Comparison of ENCODE assay signal across 8 mouse cellular contexts in the genomic region with DNA sequence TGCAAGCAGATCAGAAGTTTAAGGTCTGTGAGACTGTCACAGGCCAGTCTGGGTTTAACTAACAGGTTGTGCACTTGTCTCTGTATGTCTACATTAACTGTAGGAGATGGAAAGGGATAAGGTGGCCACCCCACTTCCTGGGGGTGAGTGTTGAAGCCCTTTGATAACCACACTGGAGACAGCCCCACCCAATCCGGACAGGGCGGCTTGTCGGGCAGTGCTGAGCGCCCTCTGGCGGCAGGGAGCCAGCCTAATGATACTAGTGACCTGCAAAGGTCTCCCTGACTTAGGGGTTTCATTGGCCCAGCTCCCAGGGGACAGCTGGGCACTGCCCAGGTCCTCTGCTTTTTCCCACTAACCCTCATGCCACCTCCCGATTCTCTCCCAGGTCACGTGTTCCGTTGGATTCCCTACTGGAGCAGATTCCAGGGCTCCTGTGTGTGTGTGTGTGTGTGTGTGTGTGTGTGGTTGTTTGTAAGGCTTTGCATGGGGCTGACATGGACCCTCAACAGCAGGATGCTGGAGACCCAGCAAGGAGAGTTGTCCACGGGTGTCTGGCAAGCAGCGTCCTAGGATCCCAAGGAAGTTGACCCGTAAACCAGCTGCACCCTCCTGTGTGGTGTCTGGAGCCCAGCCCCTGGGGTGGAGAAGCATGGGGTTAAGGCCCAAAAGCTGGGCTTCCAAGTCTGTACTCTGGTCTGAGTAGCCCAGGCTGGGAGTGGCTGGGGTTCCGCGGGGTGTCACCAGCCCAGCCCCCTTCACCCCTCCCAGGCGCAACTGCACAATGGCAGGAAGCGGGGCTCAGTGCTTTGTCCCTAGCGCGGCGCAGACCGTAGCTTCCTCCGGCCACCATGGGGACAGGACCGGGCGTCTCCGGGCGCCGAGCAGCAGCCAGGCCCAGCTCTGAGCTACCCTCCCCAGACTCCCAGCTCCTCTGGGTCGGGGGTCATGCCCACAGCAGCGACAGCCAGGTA. TPM values are rescaled to one million over a fixed set of nuclear protein-coding genes. Genes with fewer than 3 reads are reported as not detected.
DNase-seq lines count a peak whose midpoint lies in the region; ATAC-seq and TF ChIP-seq lines count a peak whose summit lies in the region.

No protein-coding gene starts in this region.

- no peaks in the 10 kb centered on the region for H3K27me3 ChIP-seq in C2C12 (ENCODE audit: control insufficient read depth, insufficient read depth, insufficient read length)
- H3K27me3 ChIP-seq in neural tube, embryonic 14.5 days (ENCODE audit: control insufficient read depth, insufficient read depth, low read length): no peaks in the 10 kb centered on the region

- H3ac ChIP-seq in C2C12 (ENCODE audit: control insufficient read depth, insufficient read length, low read depth): no peak overlapping the region

- WGBS in lung, adult 2 months: 23% methylated on average over 27 of the region's 27 CpGs
- 19% methylated on average over 27 of the region's 27 CpGs for WGBS in neural tube, embryonic 14.5 days

- H3K79me3 ChIP-seq in C2C12 (ENCODE audit: low read depth): no peaks in the 10 kb centered on the region

- peak; percentile 50 for DNase-seq in adipocyte (ENCODE audit: low spot score)
- DNase-seq in embryo, embryonic 10.5 days (ENCODE audit: low spot score): peak; percentile 76
- peak; percentile 87 to 91 for DNase-seq in heart, adult 18-20 months
- DNase-seq in kidney, adult 11 months: peak; percentile 69
- peak; percentile 85 for DNase-seq in lung, adult 2 months
- peak; percentile 80 for DNase-seq in urinary bladder, postnatal 25 days (ENCODE audit: low spot score)

- no peak overlapping the region for H3K27ac ChIP-seq in neural tube, embryonic 14.5 days (ENCODE audit: low read depth, low read length)

- peak; percentile 23; the same call in 1 of the 2 replicates for ATAC-seq in neural tube, embryonic 14.5 days (ENCODE audit: low read depth)

- TF ChIP-seq POLR2A in lung, adult 2 months (IDR thresholded peaks at IDR 0.05; ENCODE audit: borderline replicate concordance, extremely low read depth, low read depth, low read length): peak; percentile 43; the same call in 1 of the 2 replicates

- H3K79me2 ChIP-seq in C2C12 (ENCODE audit: control insufficient read depth, insufficient read depth): peaks cover 5% of the 10 kb centered on the region

- no peak overlapping the region for H3K4me2 ChIP-seq in neural tube, embryonic 14.5 days (ENCODE audit: low read depth, low read length)

- no peak overlapping the region for H3K9ac ChIP-seq in neural tube, embryonic 14.5 days (replicated peaks; ENCODE audit: low read depth, low read length)

- TF ChIP-seq CTCF in C2C12 (IDR thresholded peaks at IDR 0.05; ENCODE audit: control insufficient read depth, insufficient read depth, insufficient read length): peak; percentile 95
- TF ChIP-seq CTCF in lung, adult 2 months (IDR thresholded peaks at IDR 0.05; ENCODE audit: insufficient read depth, low read length): peak; percentile 76

- H3K9me3 ChIP-seq in neural tube, embryonic 14.5 days (ENCODE audit: control insufficient read depth, low read length): no peaks in the 10 kb centered on the region

- H3K4me3 ChIP-seq in C2C12 (ENCODE audit: insufficient read depth, poor library complexity, severe bottlenecking): no peak overlapping the region
- peak overlapping the region; percentile 86 for H3K4me3 ChIP-seq in lung, adult 2 months (replicated peaks; ENCODE audit: extremely low read depth, low read depth, low read length)
- H3K4me3 ChIP-seq in neural tube, embryonic 14.5 days (ENCODE audit: low read depth, low read length): no peak overlapping the region

- H3K36me3 ChIP-seq in C2C12 (ENCODE audit: control insufficient read depth, insufficient read depth): no peaks in the 10 kb centered on the region
- H3K36me3 ChIP-seq in neural tube, embryonic 14.5 days (ENCODE audit: control insufficient read depth, insufficient read depth, low read length): no peaks in the 10 kb centered on the region

- peaks cover 11% of the 10 kb centered on the region for H3K4me1 ChIP-seq in lung, adult 2 months (ENCODE audit: control insufficient read depth, insufficient read depth, low read length)
- H3K4me1 ChIP-seq in neural tube, embryonic 14.5 days (ENCODE audit: control insufficient read depth, insufficient read depth, low read length): no peaks in the 10 kb centered on the region

TF ChIP-seq in C2C12, 6 proteins besides CTCF, POLR2A, EP300 and RAD21:
- TF ChIP-seq MAX (IDR thresholded peaks at IDR 0.05) (no peak), USF1 (IDR thresholded peaks at IDR 0.05; ENCODE audit: low read depth) (peak; percentile 11)

RNA-seq across cellular contexts. Expression of a gene that starts 19.5 kb away (rescaled TPM):
- 0.95 TPM for polyA plus RNA-seq in C2C12 (2012; fragmentation: generic; extraction: Trizol)
- total RNA-seq in heart, adult 18-20 months (2021): 1 to 10 TPM; 1.4 to 1.6 TPM
- 8.1 and 12.7 TPM in 2 replicates for polyA plus RNA-seq in lung, adult 2 months (2012; rRNA removed)
- 0.54 and 1.1 TPM in 2 replicates for polyA plus RNA-seq in neural tube, embryonic 14.5 days (2014; fragmentation: Nextera tagmentation; extraction: Ambion mirVana)

RNA-seq across cellular contexts. Expression of a gene that starts 23.9 kb away (rescaled TPM):
- 17.5 TPM for polyA plus RNA-seq in C2C12 (2012; fragmentation: generic; extraction: Trizol)
- 10 to 100 TPM; 10.9 to 15.9 TPM for total RNA-seq in heart, adult 18-20 months (2021)
- 46.7 and 49.9 TPM in 2 replicates for polyA plus RNA-seq in lung, adult 2 months (2012; rRNA removed)
- 9.6 and 11.7 TPM in 2 replicates for polyA plus RNA-seq in neural tube, embryonic 14.5 days (2014; fragmentation: Nextera tagmentation; extraction: Ambion mirVana)

RNA-seq across cellular contexts. Expression of a gene that starts 55.9 kb away (rescaled TPM):
- 0.97 TPM for polyA plus RNA-seq in C2C12 (2012; fragmentation: generic; extraction: Trizol)
- total RNA-seq in heart, adult 18-20 months (2021): 1 to 10 TPM; 2.5 to 2.7 TPM
- polyA plus RNA-seq in lung, adult 2 months (2012; rRNA removed): 9.8 and 16.3 TPM in 2 replicates
- 0.52 and 0.64 TPM in 2 replicates for polyA plus RNA-seq in neural tube, embryonic 14.5 days (2014; fragmentation: Nextera tagmentation; extraction: Ambion mirVana)

RNA-seq across cellular contexts. Expression of a gene that starts 57.1 kb away (rescaled TPM):
- polyA plus RNA-seq in C2C12 (2012; fragmentation: generic; extraction: Trizol): 39.7 TPM
- total RNA-seq in heart, adult 18-20 months (2021): 10 to 100 TPM; 10.2 to 11.9 TPM
- 16.7 and 18.2 TPM in 2 replicates for polyA plus RNA-seq in lung, adult 2 months (2012; rRNA removed)
- polyA plus RNA-seq in neural tube, embryonic 14.5 days (2014; fragmentation: Nextera tagmentation; extraction: Ambion mirVana): 26.1 and 29.8 TPM in 2 replicates

RNA-seq across cellular contexts. Expression of a gene that starts 57.9 kb away (rescaled TPM):
- polyA plus RNA-seq in C2C12 (2012; fragmentation: generic; extraction: Trizol): 0.27 TPM
- under 1 TPM; 0.10 to 0.13 TPM for total RNA-seq in heart, adult 18-20 months (2021)
- polyA plus RNA-seq in lung, adult 2 months (2012; rRNA removed): 0.08 TPM in 1 of 2 replicates, not detected in the other
- 1.4 and 2.1 TPM in 2 replicates for polyA plus RNA-seq in neural tube, embryonic 14.5 days (2014; fragmentation: Nextera tagmentation; extraction: Ambion mirVana)
